Mouse (Mus musculus) thymus, adult 2 months (tissue): ENCODE measurements around the gene Dexi.

Experiments used
- CTCF ChIP-seq: fragments of 200-500 bp; IDR thresholded peaks from 2 replicates; pipeline ENCODE4 v1.5.1; 2012; ENCODE audit warnings: mild to moderate bottlenecking, control low read depth, low read length, moderate library complexity, borderline replicate concordance; ENCODE audit not compliant: control insufficient read depth, poor library complexity, insufficient read depth; ENCODE audit errors: extremely low read depth
- POLR2A ChIP-seq: fragments of 200-500 bp; IDR thresholded peaks from 2 replicates; pipeline ENCODE4 v1.6.1; 2012; ENCODE audit warnings: mild to moderate bottlenecking, low read length, control low read depth, moderate library complexity; ENCODE audit not compliant: control insufficient read depth, poor library complexity, insufficient read depth; ENCODE audit errors: extremely low read depth

GRCm38 (mm10) chr16:10528382-10528781 is 14.5 kb downstream of the Dexi start:
- TF ChIP-seq CTCF (no peak), POLR2A (no peak)
